Mouse (Mus musculus) yolk sac, embryonic 10.5 days (tissue): ENCODE measurements around the gene Jazf1.

Experiments
- DNase-seq: peaks from one replicate; pipeline ENCODE4 v3.0.0-alpha.2; 2017; ENCODE audit warnings: low spot score

The Jazf1 gene

GRCm38 (mm10) chr6:53067989-53068874 is at the start of gene Jazf1:
Jazf1 (minus strand) TSS chr6:53068631.
- peak; percentile 79 for DNase-seq

GRCm38 (mm10) chr6:53117855-53118254 is 49.4 kb upstream of the Jazf1 start:
- DNase-seq = no peak

- peak; percentile 20 for DNase-seq
Observed at GRCm38 (mm10) chr6:53086879-53087278, 18.4 kb upstream of the Jazf1 start.

GRCm38 (mm10) chr6:53081241-53081640 is 12.8 kb upstream of the Jazf1 start:
- no peak for DNase-seq

GRCm38 (mm10) chr6:53078671-53079070 is 10.2 kb upstream of the Jazf1 start:
- DNase-seq = no peak

GRCm38 (mm10) chr6:53071732-53072131 is 3.3 kb upstream of the Jazf1 start:
- no peak for DNase-seq

- no peak for DNase-seq
Observed at GRCm38 (mm10) chr6:53069976-53070575, 1.6 kb upstream of the Jazf1 start.

GRCm38 (mm10) chr6:53068875-53069178 is 396 bp upstream of the Jazf1 start:
- DNase-seq = no peak

GRCm38 (mm10) chr6:53067446-53067988 is 914 bp downstream of the Jazf1 start:
- peak; percentile 34 for DNase-seq

- no peak for DNase-seq
Observed at GRCm38 (mm10) chr6:53066978-53067377, 1.5 kb downstream of the Jazf1 start.

- DNase-seq = no peak
Observed at GRCm38 (mm10) chr6:53064070-53064469, 4.4 kb downstream of the Jazf1 start.

- DNase-seq = no peak
Observed at GRCm38 (mm10) chr6:53054909-53055308, 13.5 kb downstream of the Jazf1 start.

GRCm38 (mm10) chr6:53045501-53045900 is 22.9 kb downstream of the Jazf1 start:
- no peak for DNase-seq

- DNase-seq = no peak
Observed at GRCm38 (mm10) chr6:53038176-53038575, 30.3 kb downstream of the Jazf1 start.

GRCm38 (mm10) chr6:53034362-53035011 is 33.9 kb downstream of the Jazf1 start:
- peak; percentile 70 for DNase-seq

- no peak for DNase-seq
Observed at GRCm38 (mm10) chr6:53032730-53033484, 35.5 kb downstream of the Jazf1 start.

GRCm38 (mm10) chr6:53022069-53022468 is 46.4 kb downstream of the Jazf1 start:
- no peak for DNase-seq

GRCm38 (mm10) chr6:53021081-53021480 is 47.4 kb downstream of the Jazf1 start:
- no peak for DNase-seq

- DNase-seq = no peak
Observed at GRCm38 (mm10) chr6:53017357-53018205, 50.9 kb downstream of the Jazf1 start.

GRCm38 (mm10) chr6:53014460-53015455 is 53.7 kb downstream of the Jazf1 start:
- DNase-seq = no peak
